Mouse (Mus musculus): ENCODE measurements around the gene Sub1. TPM values are rescaled to one million over a fixed set of nuclear protein-coding genes. Genes with fewer than 3 reads are reported as not detected.

Gene Sub1
- polyA plus RNA-seq, 1 experiment, result 7.5 TPM

DNA sequence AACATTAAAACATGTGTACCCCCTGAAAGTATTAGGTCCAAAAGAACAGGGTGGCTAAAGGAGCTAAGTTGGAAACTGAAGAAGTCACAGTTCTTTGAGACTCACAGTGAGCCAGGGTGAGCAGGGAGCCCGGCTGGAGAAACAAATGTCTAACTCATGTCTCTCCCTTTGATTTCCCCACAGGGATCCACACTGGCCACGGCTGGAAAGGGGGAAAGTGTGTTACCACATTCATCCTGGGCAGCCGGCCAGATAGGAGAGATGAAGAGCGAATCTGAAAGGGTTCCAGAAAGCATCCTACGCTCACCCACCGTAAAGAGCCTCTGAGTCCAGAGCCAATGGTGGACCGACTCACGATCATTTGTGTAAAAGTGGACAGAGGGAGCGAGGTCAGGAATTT is 20.9 kb downstream of the Sub1 start:
- DNase-seq (ENCODE audit: low read depth, low spot score), result no peak
- 65% methylated on average over 9 of the region's 9 CpGs for WGBS

- DNase-seq (ENCODE audit: low read depth, low spot score), result peak; percentile 35
- 6% methylated on average over 13 of the region's 13 CpGs for WGBS
These were observed 24.8 kb downstream of the Sub1 start for GRCm38 (mm10) chr15:11971854-11972420.

DNA sequence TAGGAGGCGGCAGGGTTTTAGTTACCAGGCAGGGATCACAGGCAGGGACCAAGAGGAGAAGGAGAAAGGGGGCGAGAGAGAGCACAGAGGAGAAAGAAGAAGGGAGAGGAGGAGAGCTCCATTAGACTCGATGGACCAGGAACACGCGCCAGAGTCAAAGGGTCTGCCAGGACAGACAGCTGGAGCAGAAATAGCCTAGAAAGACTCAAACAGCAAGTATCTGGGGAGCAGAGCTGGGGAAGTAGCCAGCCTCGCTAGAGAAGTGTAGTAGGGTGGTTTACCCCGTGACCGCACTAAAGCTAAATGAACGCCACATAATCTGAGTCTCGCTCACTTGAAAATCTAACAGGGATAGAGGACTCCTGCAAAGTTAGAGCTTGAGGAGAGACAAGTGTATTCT is 26.2 kb downstream of the Sub1 start:
- no peak for DNase-seq (ENCODE audit: low read depth, low spot score)
- 71% methylated on average over 10 of the region's 10 CpGs for WGBS

GRCm38 (mm10) chr15:11968851-11969250 is 27.9 kb downstream of the Sub1 start:
- DNase-seq (ENCODE audit: low read depth, low spot score), result no peak
- WGBS, result 80% methylated on average over 9 of the region's 9 CpGs

DNA sequence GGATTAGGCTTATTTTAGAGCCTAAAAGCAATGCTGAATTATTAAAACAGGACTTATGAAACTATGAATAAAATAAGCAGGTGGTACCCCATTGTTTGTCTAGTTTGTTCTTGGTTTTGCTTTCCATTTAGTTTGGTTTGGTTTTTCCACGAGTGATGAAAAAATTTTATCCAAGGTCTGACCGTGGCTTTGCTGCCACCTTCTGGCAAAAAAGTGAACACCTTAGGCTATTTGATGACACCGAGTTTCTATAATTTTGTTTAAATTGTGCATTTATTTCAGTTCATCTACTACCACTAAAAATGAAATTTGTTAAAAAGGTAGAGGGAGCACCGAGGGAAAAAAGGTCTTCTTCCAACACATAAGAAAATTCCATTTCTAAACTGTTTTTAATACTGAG is 30.4 kb downstream of the Sub1 start:
- WGBS, result 3% methylated on average over 4 of the region's 4 CpGs

DNA sequence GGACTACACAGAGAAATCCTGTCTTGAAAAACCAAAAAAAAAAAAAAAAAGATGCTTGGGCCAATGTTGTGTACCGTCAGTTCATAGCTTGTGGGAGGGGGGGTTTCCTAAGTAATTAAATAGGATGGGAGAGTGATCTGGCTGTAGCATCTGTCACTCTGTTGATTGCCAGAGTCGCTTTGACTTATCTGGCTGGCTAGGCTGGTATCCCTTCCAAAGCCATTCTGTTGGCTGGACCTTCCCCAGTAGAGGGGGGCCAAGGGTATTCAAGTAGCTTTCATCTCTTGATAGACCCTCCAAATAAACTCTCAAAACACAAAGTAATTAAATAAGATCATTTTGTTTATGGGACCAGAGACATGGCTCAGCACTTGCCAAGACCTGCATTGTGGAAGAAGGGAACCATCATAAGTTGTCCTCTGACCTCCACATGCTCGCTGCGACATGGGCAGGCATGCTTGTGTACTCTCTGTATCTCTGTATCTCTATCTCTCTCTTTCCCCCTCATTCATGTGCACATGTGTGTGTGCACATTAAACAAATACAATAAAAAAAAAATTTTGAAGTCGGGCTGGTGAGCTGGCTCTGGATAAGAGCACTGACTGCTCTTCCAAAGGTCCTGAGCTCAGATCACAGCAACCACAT is 31.5 kb downstream of the Sub1 start:
- DNase-seq (ENCODE audit: low read depth, low spot score), result no peak
- 69% methylated on average over 5 of the region's 5 CpGs for WGBS

More for the DNA sequence above, 30.4 kb downstream of the Sub1 start:
- DNase-seq (ENCODE audit: low read depth, low spot score), result peak; percentile 8

DNA sequence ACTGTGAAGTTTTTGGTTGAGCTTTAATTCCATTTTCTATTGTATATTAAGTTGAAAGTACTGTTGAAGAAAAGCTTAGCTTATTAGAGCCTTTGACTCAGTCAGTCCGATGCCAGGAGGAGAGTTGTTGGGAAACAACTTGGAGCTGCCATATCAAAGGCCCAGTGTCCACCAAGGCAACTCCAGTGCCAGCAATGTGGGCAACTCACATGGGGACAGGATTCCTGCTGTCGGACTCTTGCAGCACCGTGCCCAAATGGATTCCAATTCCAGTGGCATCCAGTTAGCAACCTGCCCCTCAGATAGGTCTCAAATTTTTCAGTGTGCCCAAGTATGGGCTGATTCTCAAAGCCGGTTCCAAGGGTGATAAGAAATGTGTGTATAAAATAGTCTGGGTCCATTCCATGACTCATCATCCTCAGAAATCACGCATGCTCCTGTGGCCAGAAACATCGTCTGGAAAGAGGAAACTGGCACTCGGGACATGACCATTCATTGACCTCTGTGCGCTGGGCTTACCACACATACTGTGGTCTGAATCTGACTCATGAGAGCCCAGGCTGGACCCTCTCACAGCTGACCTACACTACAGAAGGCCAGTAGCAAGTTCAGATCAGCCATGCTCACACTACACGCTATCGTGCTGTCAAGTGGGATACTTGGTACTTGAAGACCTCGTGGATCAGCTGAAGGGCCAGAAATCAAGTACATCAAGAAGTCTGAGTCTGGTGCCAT is 32.8 kb downstream of the Sub1 start:
- WGBS, result 83% methylated on average over 11 of the region's 11 CpGs
- DNase-seq (ENCODE audit: low read depth, low spot score), result no peak

DNA sequence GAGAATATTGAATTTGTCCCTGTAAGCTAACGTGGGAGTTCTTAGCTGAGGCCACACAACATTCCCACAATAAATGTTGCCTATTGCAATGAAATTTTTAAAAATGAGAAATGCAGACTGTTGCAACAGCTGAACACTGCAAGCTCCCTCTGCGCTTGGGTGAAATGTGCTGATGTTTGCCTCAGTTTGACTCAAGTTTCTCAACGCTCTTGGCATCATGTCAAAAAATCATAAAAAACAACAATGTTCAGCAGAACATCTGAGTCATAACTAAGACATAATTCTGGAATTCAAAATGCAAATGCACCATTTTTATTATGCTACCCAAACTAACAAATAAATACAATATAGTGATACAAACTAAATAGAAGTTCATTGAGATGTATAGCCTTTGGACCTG is 37.1 kb downstream of the Sub1 start:
- WGBS, result 81% methylated on average over 3 of the region's 3 CpGs
- no peak for DNase-seq (ENCODE audit: low read depth, low spot score)

GRCm38 (mm10) chr15:11956129-11956528 is 40.7 kb downstream of the Sub1 start:
- no peak for DNase-seq (ENCODE audit: low read depth, low spot score)
- WGBS, result 79% methylated on average over 7 of the region's 7 CpGs

- no peak for DNase-seq (ENCODE audit: low read depth, low spot score)
- WGBS, result 50% methylated on average over 4 of the region's 4 CpGs
These were observed 42.6 kb downstream of the Sub1 start for GRCm38 (mm10) chr15:11954190-11954589.

DNA sequence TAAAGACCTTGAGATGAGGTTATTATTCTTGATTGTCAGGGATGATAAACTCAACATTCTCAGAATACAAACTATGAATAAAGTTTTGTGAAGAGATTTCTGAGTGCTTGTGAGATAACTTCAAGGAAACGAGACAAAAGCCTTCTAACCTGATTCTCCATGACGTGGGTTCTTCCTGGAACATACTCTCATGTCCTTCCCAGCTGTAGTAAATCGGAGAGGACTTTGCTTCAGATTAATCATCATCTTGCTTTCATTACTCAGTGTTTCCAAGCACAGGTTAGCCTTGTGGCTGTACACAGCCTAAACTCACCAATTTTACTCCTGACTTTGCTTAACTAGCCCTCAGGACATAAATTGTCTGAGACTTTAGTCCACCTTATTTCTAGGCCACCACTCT is 44.6 kb downstream of the Sub1 start:
- no peak for DNase-seq (ENCODE audit: low read depth, low spot score)
- WGBS, result 61% methylated on average over 3 of the region's 3 CpGs

DNA sequence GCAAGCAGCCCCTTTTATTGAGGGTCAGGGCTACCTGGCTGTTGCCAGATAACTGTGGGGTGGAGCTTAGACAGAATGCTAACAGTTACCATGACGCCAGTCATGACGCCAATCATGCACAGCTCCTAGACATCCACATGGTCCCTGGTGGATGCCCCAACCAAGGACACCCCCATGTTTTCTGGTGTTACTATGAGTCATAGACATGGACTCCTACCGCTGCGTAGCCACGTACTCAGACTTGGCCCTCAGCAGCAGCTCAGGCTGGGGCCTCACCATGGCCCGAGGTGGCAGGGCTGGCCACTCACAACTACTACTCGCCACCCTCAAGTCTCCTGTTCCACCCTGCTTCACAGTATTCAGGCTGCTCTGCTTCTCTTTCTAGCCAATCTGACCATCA is 45.6 kb downstream of the Sub1 start:
- DNase-seq (ENCODE audit: low read depth, low spot score), result no peak
- WGBS, result 94% methylated on average over 7 of the region's 7 CpGs

GRCm38 (mm10) chr15:11950144-11950543 is 46.6 kb downstream of the Sub1 start:
- no peak for DNase-seq (ENCODE audit: low read depth, low spot score)
- WGBS, result 82% methylated on average over 10 of the region's 10 CpGs

DNA sequence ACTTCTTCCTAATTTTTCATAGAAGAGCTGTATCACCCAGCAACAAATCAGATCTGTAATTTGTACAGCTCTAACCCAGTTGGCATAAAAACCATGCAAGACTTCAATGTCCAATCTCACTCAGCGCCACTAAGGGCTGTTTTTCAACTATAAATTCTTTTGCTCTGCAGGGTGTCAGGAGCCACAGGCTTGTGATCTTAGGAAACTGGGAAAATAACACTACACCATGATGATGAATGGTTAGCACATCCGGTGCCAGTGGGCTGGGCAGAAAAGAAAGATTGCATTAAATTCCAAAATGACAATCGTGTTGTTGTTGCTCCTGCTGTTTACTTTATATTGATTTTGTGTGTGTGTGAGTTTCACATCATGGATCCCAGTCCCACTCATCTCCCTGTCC is 47.3 kb downstream of the Sub1 start:
- DNase-seq (ENCODE audit: low read depth, low spot score), result no peak
- WGBS, result 93% methylated on average over 3 of the region's 3 CpGs

GRCm38 (mm10) chr15:11940855-11941254 is 55.9 kb downstream of the Sub1 start:
- WGBS, result 69% methylated on average over 5 of the region's 5 CpGs
- DNase-seq (ENCODE audit: low read depth, low spot score), result no peak

Other genes starting within 250 kb of the Sub1 start
- gene Npr3, start 89.7 kb downstream of the Sub1 start, polyA plus RNA-seq (2012; rRNA removed), result 0.74 and 1.9 TPM in 2 replicates
- 33.7 and 66.2 TPM in 2 replicates for gene Zfr, start 120.8 kb upstream of the Sub1 start, polyA plus RNA-seq (2012; rRNA removed)
- 19.2 and 27.8 TPM in 2 replicates for gene Mtmr12, start 208.0 kb upstream of the Sub1 start, polyA plus RNA-seq (2012; rRNA removed)